Mouse (Mus musculus) C2C12 (cell line): ENCODE data around the gene 9230102O04Rik.

Source experiments
- CEBPB ChIP-seq: IDR thresholded peaks from one replicate; pipeline ENCODE4 v1.6.1; 2011; ENCODE audit warnings: low read depth, mild to moderate bottlenecking, control low read depth, moderate library complexity
- CTCF ChIP-seq: IDR thresholded peaks from one replicate; pipeline ENCODE4 v1.5.1; 2011; ENCODE audit not compliant: control insufficient read depth, insufficient read depth, insufficient read length
- MAX ChIP-seq: IDR thresholded peaks from one replicate; pipeline ENCODE4 v1.6.1; 2011; ENCODE audit warnings: mild to moderate bottlenecking, control low read depth
- MYOD1 ChIP-seq: IDR thresholded peaks from one replicate; pipeline ENCODE4 v1.6.1; 2011; ENCODE audit warnings: low read depth; ENCODE audit not compliant: control insufficient read depth, insufficient read length
- MYOG ChIP-seq: IDR thresholded peaks from one replicate; pipeline ENCODE4 v1.6.1; 2011; ENCODE audit not compliant: control insufficient read depth, insufficient read length; ENCODE audit errors: extremely low read depth
- USF1 ChIP-seq: IDR thresholded peaks from one replicate; pipeline ENCODE4 v1.6.1; 2011; ENCODE audit warnings: low read depth, mild to moderate bottlenecking, control low read depth, moderate library complexity

DNA sequence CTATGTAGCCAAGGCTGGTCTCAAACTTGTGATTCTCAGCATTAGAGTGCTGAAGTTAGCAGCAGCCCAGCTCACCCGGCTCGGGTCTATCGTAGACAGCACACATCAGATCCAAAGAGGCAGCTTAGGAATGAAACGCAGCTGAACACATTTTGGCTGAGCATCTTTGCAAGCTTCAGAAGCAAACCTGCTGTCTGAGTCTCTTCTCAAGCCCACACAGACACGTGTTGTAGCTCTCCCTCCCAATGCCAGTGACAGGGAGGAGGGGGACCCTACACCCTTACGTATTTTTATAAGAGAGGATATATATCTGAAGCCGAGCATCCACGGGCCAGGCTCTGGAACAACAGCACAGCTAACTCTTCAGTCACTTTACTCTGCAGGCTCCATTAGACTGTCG lies 28.3 kb upstream of the 9230102O04Rik start:
- TF ChIP-seq CTCF = no peak
- TF ChIP-seq MYOD1 = no peak
- no peak for TF ChIP-seq MAX
- TF ChIP-seq MYOG = no peak
- TF ChIP-seq CEBPB = no peak
- TF ChIP-seq USF1 = no peak
